Mouse (Mus musculus): ENCODE measurements around the gene Cers6. TPM values are rescaled to one million over a fixed set of nuclear protein-coding genes. Genes with fewer than 3 reads are reported as not detected.

Cers6 gene
- polyA plus RNA-seq, 1 experiment from 2014 or later = 66.7 TPM

GRCm38 (mm10) chr2:68907721-68908463, 46.7 kb downstream of the Cers6 start:
- no peaks in the 10 kb centered on the region for H3K36me3 ChIP-seq
- H3K27me3 ChIP-seq (replicated peaks) = no peaks in the 10 kb centered on the region
- no peaks in the 10 kb centered on the region for H3K9me3 ChIP-seq
- H3K4me2 ChIP-seq (replicated peaks) = no peak overlapping the region
- no peak overlapping the region for H3K4me3 ChIP-seq
- H3K9ac ChIP-seq = no peak overlapping the region
- H3K4me1 ChIP-seq = no peaks in the 10 kb centered on the region
- H3K27ac ChIP-seq = no peak overlapping the region
- 77% methylated on average over 11 of the region's 11 CpGs for WGBS
- no peak for ATAC-seq (ENCODE audit: low FRiP score, low read depth)

- Histone ChIP-seq H3K4me1 (no peaks in the 10 kb centered on the region), H3K4me3 (no peak overlapping the region), H3K36me3 (no peaks in the 10 kb centered on the region), H3K9me3 (no peaks in the 10 kb centered on the region), H3K27ac (no peak overlapping the region), H3K27me3 (replicated peaks) (no peaks in the 10 kb centered on the region), H3K9ac (no peak overlapping the region), H3K4me2 (replicated peaks) (no peak overlapping the region)
- WGBS = 62% methylated on average over 7 of the region's 7 CpGs
- ATAC-seq (ENCODE audit: low FRiP score, low read depth) = no peak
Observed at GRCm38 (mm10) chr2:68910727-68911126, 49.5 kb downstream of the Cers6 start.

GRCm38 (mm10) chr2:68911587-68912483, 50.6 kb downstream of the Cers6 start:
- H3K4me2 ChIP-seq (replicated peaks) = no peak overlapping the region
- ATAC-seq (ENCODE audit: low FRiP score, low read depth) = 0 out of 2 replicates have a peak, but pooled peaks have one; percentile 25
- no peaks in the 10 kb centered on the region for H3K27me3 ChIP-seq (replicated peaks)

GRCm38 (mm10) chr2:68915742-68916141, 54.5 kb downstream of the Cers6 start:
- Histone ChIP-seq H3K27me3 (replicated peaks) (no peaks in the 10 kb centered on the region), H3K9ac (no peak overlapping the region), H3K9me3 (no peaks in the 10 kb centered on the region), H3K4me2 (replicated peaks) (no peak overlapping the region), H3K4me1 (no peaks in the 10 kb centered on the region), H3K4me3 (no peak overlapping the region), H3K36me3 (no peaks in the 10 kb centered on the region), H3K27ac (no peak overlapping the region)
- no peak for ATAC-seq (ENCODE audit: low FRiP score, low read depth)

More at GRCm38 (mm10) chr2:68911587-68912483, 50.6 kb downstream of the Cers6 start:
- Histone ChIP-seq H3K27ac (no peak overlapping the region), H3K4me1 (no peaks in the 10 kb centered on the region), H3K36me3 (no peaks in the 10 kb centered on the region), H3K4me3 (no peak overlapping the region), H3K9ac (no peak overlapping the region), H3K9me3 (no peaks in the 10 kb centered on the region)
- 87% methylated on average over 12 of the region's 12 CpGs for WGBS

- Histone ChIP-seq H3K27me3 (replicated peaks) (no peaks in the 10 kb centered on the region), H3K9me3 (no peaks in the 10 kb centered on the region), H3K4me2 (replicated peaks) (no peak overlapping the region), H3K36me3 (no peaks in the 10 kb centered on the region), H3K4me1 (no peaks in the 10 kb centered on the region), H3K4me3 (no peak overlapping the region), H3K9ac (no peak overlapping the region), H3K27ac (no peak overlapping the region)
- no peak for ATAC-seq (ENCODE audit: low FRiP score, low read depth)
- WGBS = 94% methylated on average over 3 of the region's 3 CpGs
Observed at GRCm38 (mm10) chr2:68916299-68916698, 55.1 kb downstream of the Cers6 start.

- no peak for ATAC-seq (ENCODE audit: low FRiP score, low read depth)
- Histone ChIP-seq H3K4me1 (no peaks in the 10 kb centered on the region), H3K9me3 (no peaks in the 10 kb centered on the region), H3K27me3 (replicated peaks) (no peaks in the 10 kb centered on the region), H3K9ac (no peak overlapping the region), H3K36me3 (no peaks in the 10 kb centered on the region), H3K27ac (no peak overlapping the region), H3K4me2 (replicated peaks) (no peak overlapping the region), H3K4me3 (no peak overlapping the region)
Observed at GRCm38 (mm10) chr2:68917010-68917409, 55.8 kb downstream of the Cers6 start.

- Histone ChIP-seq H3K4me2 (replicated peaks) (no peak overlapping the region), H3K4me1 (no peaks in the 10 kb centered on the region), H3K36me3 (no peaks in the 10 kb centered on the region), H3K27me3 (replicated peaks) (no peaks in the 10 kb centered on the region), H3K27ac (no peak overlapping the region), H3K9me3 (no peaks in the 10 kb centered on the region), H3K4me3 (no peak overlapping the region), H3K9ac (no peak overlapping the region)
- ATAC-seq (ENCODE audit: low FRiP score, low read depth) = no peak
- 94% methylated on average over 4 of the region's 4 CpGs for WGBS
Observed at GRCm38 (mm10) chr2:68917524-68917923, 56.3 kb downstream of the Cers6 start.

GRCm38 (mm10) chr2:68924344-68924743, 63.1 kb downstream of the Cers6 start:
- 90% methylated on average over 9 of the region's 9 CpGs for WGBS
- Histone ChIP-seq H3K27me3 (replicated peaks) (no peaks in the 10 kb centered on the region), H3K36me3 (no peaks in the 10 kb centered on the region), H3K4me2 (replicated peaks) (no peak overlapping the region), H3K4me1 (no peaks in the 10 kb centered on the region), H3K27ac (no peak overlapping the region), H3K4me3 (no peak overlapping the region), H3K9ac (no peak overlapping the region), H3K9me3 (no peaks in the 10 kb centered on the region)
- no peak for ATAC-seq (ENCODE audit: low FRiP score, low read depth)

GRCm38 (mm10) chr2:68925542-68925941, 64.3 kb downstream of the Cers6 start:
- Histone ChIP-seq H3K36me3 (no peaks in the 10 kb centered on the region), H3K4me1 (no peaks in the 10 kb centered on the region), H3K9ac (no peak overlapping the region), H3K4me2 (replicated peaks) (no peak overlapping the region), H3K27ac (no peak overlapping the region), H3K4me3 (no peak overlapping the region), H3K27me3 (replicated peaks) (no peaks in the 10 kb centered on the region), H3K9me3 (no peaks in the 10 kb centered on the region)
- WGBS = 84% methylated on average over 6 of the region's 6 CpGs
- no peak for ATAC-seq (ENCODE audit: low FRiP score, low read depth)

GRCm38 (mm10) chr2:68926913-68927790, 65.9 kb downstream of the Cers6 start:
- Histone ChIP-seq H3K4me1 (no peaks in the 10 kb centered on the region), H3K27me3 (replicated peaks) (no peaks in the 10 kb centered on the region), H3K9me3 (no peaks in the 10 kb centered on the region), H3K9ac (no peak overlapping the region), H3K27ac (no peak overlapping the region), H3K4me3 (no peak overlapping the region), H3K4me2 (replicated peaks) (no peak overlapping the region), H3K36me3 (no peaks in the 10 kb centered on the region)
- ATAC-seq (ENCODE audit: low FRiP score, low read depth) = no peak
- WGBS = 79% methylated on average over 10 of the region's 10 CpGs

- H3K9me3 ChIP-seq = no peaks in the 10 kb centered on the region
- 75% methylated on average over 4 of the region's 4 CpGs for WGBS
- H3K4me2 ChIP-seq (replicated peaks) = no peak overlapping the region
- H3K9ac ChIP-seq = no peak overlapping the region
- H3K27ac ChIP-seq = no peak overlapping the region
- peaks cover 5% of the 10 kb centered on the region; the same call in 1 of the 2 replicates for H3K36me3 ChIP-seq
- no peak overlapping the region for H3K4me3 ChIP-seq
- H3K4me1 ChIP-seq = 0 out of 2 replicates have a peak, but pooled peaks cover 4% of the 10 kb centered on the region
- no peaks in the 10 kb centered on the region for H3K27me3 ChIP-seq (replicated peaks)
- ATAC-seq (ENCODE audit: low FRiP score, low read depth) = no peak
Observed at GRCm38 (mm10) chr2:68932240-68932639, 71.0 kb downstream of the Cers6 start.

- 0 out of 2 replicates have a peak, but pooled peaks cover 4% of the 10 kb centered on the region for H3K4me1 ChIP-seq
- H3K36me3 ChIP-seq = peaks cover 9% of the 10 kb centered on the region; the same call in 1 of the 2 replicates
- no peak overlapping the region for H3K9ac ChIP-seq
- no peak overlapping the region for H3K4me3 ChIP-seq
- H3K27me3 ChIP-seq (replicated peaks) = no peaks in the 10 kb centered on the region
- no peak for ATAC-seq (ENCODE audit: low FRiP score, low read depth)
- H3K4me2 ChIP-seq (replicated peaks) = no peak overlapping the region
- no peak overlapping the region for H3K27ac ChIP-seq
- H3K9me3 ChIP-seq = no peaks in the 10 kb centered on the region
- WGBS = 83% methylated on average over 4 of the region's 4 CpGs
Observed at GRCm38 (mm10) chr2:68932656-68933055, 71.4 kb downstream of the Cers6 start.

Data from neural tube, embryonic 12.5 days (tissue).